Mouse (Mus musculus): ENCODE measurements at regions not wholly inside any gene's neighbourhood (a gene's known extent, or its start where the extent isn't known, plus 50 kb on each side); places are given as distances from the start of the nearest gene placed in this dataset.
"Not testable (repeated sequence)": the region's sequence is repeated elsewhere in the genome, so short reads cannot be mapped to it uniquely, and the experiment has no call there.

GRCm38 (mm10) chr13:3341416-3341815 is 196.4 kb upstream of the Gdi2 start:
- no peak for DNase-seq (ENCODE audit: low read depth, low spot score)
- H3K9ac ChIP-seq (ENCODE audit: insufficient read depth, low read depth, low read length, poor library complexity, severe bottlenecking): no peak overlapping the region
- no peak overlapping the region for H3K27ac ChIP-seq (ENCODE audit: insufficient read depth, low read depth, low read length, poor library complexity, severe bottlenecking)
- no peaks in the 10 kb centered on the region for H3K36me3 ChIP-seq (ENCODE audit: control insufficient read depth, insufficient read depth, low read length, poor library complexity, severe bottlenecking)
- H3K4me1 ChIP-seq (ENCODE audit: control insufficient read depth in 2 of 2, insufficient read depth in 2 of 2, low read length in 2 of 2, poor library complexity in 1 of 2): no peaks in the 10 kb centered on the region
- TF ChIP-seq CHD2 (IDR thresholded peaks at IDR 0.05; ENCODE audit: low read depth, low read length) (no peak), HCFC1 (IDR thresholded peaks at IDR 0.05; ENCODE audit: borderline replicate concordance, insufficient read depth, low read length) (no peak), ZNF384 (IDR thresholded peaks at IDR 0.05; ENCODE audit: low read depth, low read length) (no peak), MAFK (IDR thresholded peaks at IDR 0.05; ENCODE audit: insufficient read depth, low read depth, low read length) (no peak), ZC3H11A (IDR thresholded peaks at IDR 0.05; ENCODE audit: borderline replicate concordance, low read depth, low read length) (no peak)
- no peak overlapping the region for H3K4me3 ChIP-seq (ENCODE audit: insufficient read depth in 1 of 2, low read depth in 1 of 2, low read length in 2 of 2, poor library complexity in 1 of 2, severe bottlenecking in 1 of 2)
- H3K9me3 ChIP-seq (ENCODE audit: control insufficient read depth, insufficient read depth, low read depth, low read length): peaks cover 9% of the 10 kb centered on the region
- in situ Hi-C loops (cut with MboI; ENCODE audit: low sequenced_read_pairs in 2 of 2, unreplicated experiment in 2 of 2): no loop called here

- DNase-seq (ENCODE audit: low read depth, low spot score): no peak
- Histone ChIP-seq H3K27ac (ENCODE audit: insufficient read depth, low read depth, low read length, poor library complexity, severe bottlenecking) (no peak overlapping the region), H3K4me1 (ENCODE audit: control insufficient read depth in 2 of 2, insufficient read depth in 2 of 2, low read length in 2 of 2, poor library complexity in 1 of 2) (no peaks in the 10 kb centered on the region), H3K9me3 (ENCODE audit: control insufficient read depth, insufficient read depth, low read depth, low read length) (peaks cover 12% of the 10 kb centered on the region), H3K9ac (ENCODE audit: insufficient read depth, low read depth, low read length, poor library complexity, severe bottlenecking) (no peak overlapping the region), H3K36me3 (ENCODE audit: control insufficient read depth, insufficient read depth, low read length, poor library complexity, severe bottlenecking) (no peaks in the 10 kb centered on the region), H3K4me3 (ENCODE audit: insufficient read depth in 1 of 2, low read depth in 1 of 2, low read length in 2 of 2, poor library complexity in 1 of 2, severe bottlenecking in 1 of 2) (no peak overlapping the region)
- TF ChIP-seq ZC3H11A (IDR thresholded peaks at IDR 0.05; ENCODE audit: borderline replicate concordance, low read depth, low read length) (no peak), MAFK (IDR thresholded peaks at IDR 0.05; ENCODE audit: insufficient read depth, low read depth, low read length) (no peak), ZNF384 (IDR thresholded peaks at IDR 0.05; ENCODE audit: low read depth, low read length) (no peak), CHD2 (IDR thresholded peaks at IDR 0.05; ENCODE audit: low read depth, low read length) (no peak), HCFC1 (IDR thresholded peaks at IDR 0.05; ENCODE audit: borderline replicate concordance, insufficient read depth, low read length) (no peak)
- in situ Hi-C loops (cut with MboI; ENCODE audit: low sequenced_read_pairs in 2 of 2, unreplicated experiment in 2 of 2): no loop called here
These were observed 194.3 kb upstream of the Gdi2 start for GRCm38 (mm10) chr13:3343611-3344010.

- H3K4me1 ChIP-seq (ENCODE audit: control insufficient read depth in 2 of 2, insufficient read depth in 2 of 2, low read length in 2 of 2, poor library complexity in 1 of 2); H3K36me3 ChIP-seq (ENCODE audit: control insufficient read depth, insufficient read depth, low read length, poor library complexity, severe bottlenecking); H3K4me3 ChIP-seq (ENCODE audit: insufficient read depth in 1 of 2, low read depth in 1 of 2, low read length in 2 of 2, poor library complexity in 1 of 2, severe bottlenecking in 1 of 2); H3K9me3 ChIP-seq (ENCODE audit: control insufficient read depth, insufficient read depth, low read depth, low read length); H3K9ac ChIP-seq (ENCODE audit: insufficient read depth, low read depth, low read length, poor library complexity, severe bottlenecking); H3K27ac ChIP-seq (ENCODE audit: insufficient read depth, low read depth, low read length, poor library complexity, severe bottlenecking); DNase-seq (ENCODE audit: low read depth, low spot score); in situ Hi-C loops (cut with MboI; ENCODE audit: low sequenced_read_pairs in 2 of 2, unreplicated experiment in 2 of 2): not testable (repeated sequence)
These were observed 183.0 kb upstream of the Gdi2 start for GRCm38 (mm10) chr13:3354912-3355311.

GRCm38 (mm10) chr13:3358079-3358608 is 179.7 kb upstream of the Gdi2 start:
- peaks cover 0 to 6% of the 10 kb centered on the region in 2 experiments; a peak in 1 of 4 replicates for H3K4me1 ChIP-seq (ENCODE audit: control insufficient read depth in 2 of 2, insufficient read depth in 2 of 2, low read length in 2 of 2, poor library complexity in 1 of 2)
- H3K36me3 ChIP-seq (ENCODE audit: control insufficient read depth, insufficient read depth, low read length, poor library complexity, severe bottlenecking): no peaks in the 10 kb centered on the region
- H3K9me3 ChIP-seq (ENCODE audit: control insufficient read depth, insufficient read depth, low read depth, low read length): no peaks in the 10 kb centered on the region
- in situ Hi-C loops (cut with MboI; ENCODE audit: low sequenced_read_pairs in 2 of 2, unreplicated experiment in 2 of 2): no loop called here
- H3K9ac ChIP-seq (ENCODE audit: insufficient read depth, low read depth, low read length, poor library complexity, severe bottlenecking): peak overlapping the region; percentile 40
- TF ChIP-seq MAFK (IDR thresholded peaks at IDR 0.05; ENCODE audit: insufficient read depth, low read depth, low read length) (no peak), ZC3H11A (IDR thresholded peaks at IDR 0.05; ENCODE audit: borderline replicate concordance, low read depth, low read length) (no peak), HCFC1 (IDR thresholded peaks at IDR 0.05; ENCODE audit: borderline replicate concordance, insufficient read depth, low read length) (no peak), ZNF384 (IDR thresholded peaks at IDR 0.05; ENCODE audit: low read depth, low read length) (no peak), CHD2 (IDR thresholded peaks at IDR 0.05; ENCODE audit: low read depth, low read length) (no peak)
- peak overlapping the region; percentile 68 to 69 for H3K4me3 ChIP-seq (ENCODE audit: insufficient read depth in 1 of 2, low read depth in 1 of 2, low read length in 2 of 2, poor library complexity in 1 of 2, severe bottlenecking in 1 of 2)
- DNase-seq (ENCODE audit: low read depth, low spot score): no peak
- H3K27ac ChIP-seq (ENCODE audit: insufficient read depth, low read depth, low read length, poor library complexity, severe bottlenecking): no peak overlapping the region
